Mouse (Mus musculus) macrophage (primary cell): ENCODE measurements around the gene Pik3r5. TPM values are rescaled to one million over a fixed set of nuclear protein-coding genes. Genes with fewer than 3 reads are reported as not detected.

Experiments
- polyA plus RNA-seq: library from polyadenylated mRNA; stranded (reverse); fragments of 250-400 nt; gene quantifications from 3 replicates; pipeline ENCODE4 v1.2.4, GENCODE M21; 2018; ENCODE audit warnings: inconsistent platforms

Pik3r5 gene
- polyA plus RNA-seq, 1 experiment from 2014 or later: 120 TPM

Other genes starting within 250 kb of the Pik3r5 start
- gene Ntn1, start 31.3 kb upstream of the Pik3r5 start, polyA plus RNA-seq: 1.2 to 1.6 TPM (median 1.5 TPM) in 3 replicates
- 6.7 to 17.9 TPM (median 11.0 TPM) in 3 replicates for gene Pik3r6, start 70.9 kb downstream of the Pik3r5 start, polyA plus RNA-seq
- gene Mfsd6l, start 124.1 kb downstream of the Pik3r5 start, polyA plus RNA-seq: 0.13 TPM in 1 of 3 replicates, not detected in the others
- not detected in 3 replicates for gene Ccdc42, start 154.9 kb downstream of the Pik3r5 start, polyA plus RNA-seq